ENCODE assay signal across 8 mouse cellular contexts in the genomic region with DNA sequence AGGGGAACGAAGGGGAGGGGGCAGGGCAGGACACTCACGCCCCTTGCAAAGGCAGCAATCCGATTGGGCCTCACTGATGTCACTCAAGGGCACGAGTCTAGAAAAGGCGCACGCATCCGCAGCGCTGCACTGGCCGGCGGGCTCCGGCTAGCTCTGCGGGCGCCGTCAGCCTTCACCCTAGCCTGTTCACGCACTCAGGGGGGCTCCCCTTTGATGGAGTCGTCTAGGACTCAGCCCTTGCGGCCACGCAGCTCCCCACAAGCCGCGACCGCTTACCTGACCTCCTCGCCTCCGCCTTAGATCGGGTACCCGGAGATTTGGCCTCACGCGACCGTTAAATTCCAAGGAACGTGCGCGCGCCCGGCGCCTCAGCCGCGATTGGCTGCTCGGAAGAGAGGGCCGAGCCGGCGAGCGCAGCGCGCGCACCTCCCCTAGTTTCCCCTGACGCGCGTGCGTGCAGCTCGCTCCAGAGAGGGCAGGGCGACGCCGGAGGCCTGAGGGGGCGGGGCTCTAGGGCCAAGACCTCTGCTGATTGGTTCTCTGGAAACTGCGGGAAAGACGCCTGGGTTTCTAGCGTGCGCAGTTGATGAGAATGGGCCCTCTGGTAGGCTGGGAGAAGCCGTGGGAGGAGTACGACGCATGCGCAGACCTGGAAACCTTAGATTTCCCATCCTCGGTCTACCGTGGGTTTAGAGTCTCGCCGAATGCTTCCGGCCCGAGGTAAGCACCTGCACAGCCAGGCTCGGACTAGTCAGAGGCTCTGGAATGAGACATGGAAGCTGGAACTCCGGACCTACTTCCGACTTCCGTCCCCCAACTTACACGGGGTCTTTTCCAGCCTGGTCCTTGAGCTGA. TPM values are rescaled to one million over a fixed set of nuclear protein-coding genes. Genes with fewer than 3 reads are reported as not detected.
DNase-seq lines count a peak whose midpoint lies in the region; ATAC-seq and TF ChIP-seq lines count a peak whose summit lies in the region.

Gene Mphosph9 (minus strand): TSS at position 463 of the 855 bp plus-strand sequence.
Gene 2810006K23Rik (plus strand): TSS at position 580 of the 855 bp plus-strand sequence.

- H3K36me3 ChIP-seq in ES-Bruce4 (ENCODE audit: control insufficient read depth, insufficient read depth, low read length, poor library complexity, severe bottlenecking): no peaks in the 10 kb centered on the region; the same call in 1 of the 2 replicates
- peaks cover 18% of the 10 kb centered on the region for H3K36me3 ChIP-seq in forebrain, embryonic 13.5 days (ENCODE audit: poor library complexity, severe bottlenecking)
- no peaks in the 10 kb centered on the region for H3K36me3 ChIP-seq in liver, postnatal 0 days (replicated peaks; ENCODE audit: insufficient read depth, low read length)
- H3K36me3 ChIP-seq in neural tube, embryonic 14.5 days (ENCODE audit: control insufficient read depth, insufficient read depth, low read length): peaks cover 3% of the 10 kb centered on the region

- H3K27ac ChIP-seq in ES-Bruce4 (ENCODE audit: insufficient read depth, low read length): peak within 1 kb of the TSS; percentile 63
- peak within 1 kb of the TSS; percentile 97 for H3K27ac ChIP-seq in forebrain, embryonic 13.5 days
- peak within 1 kb of the TSS; percentile 96 for H3K27ac ChIP-seq in liver, postnatal 0 days (ENCODE audit: low read depth)
- H3K27ac ChIP-seq in neural tube, embryonic 14.5 days (ENCODE audit: low read depth, low read length): peak within 1 kb of the TSS; percentile 95

- under 1% methylated on average over 72 of the region's 72 CpGs for WGBS in forebrain, embryonic 13.5 days
- under 1% methylated on average over 72 of the region's 72 CpGs for WGBS in large intestine, adult 2 months
- WGBS in liver, postnatal 0 days (ENCODE audit: insufficient replicate concordance): under 1% methylated on average over 70 of the region's 72 CpGs
- under 1% methylated on average over 71 of the region's 72 CpGs for WGBS in neural tube, embryonic 14.5 days

- no peak for TF ChIP-seq EP300 in ES-Bruce4 (IDR thresholded peaks at IDR 0.05; ENCODE audit: insufficient read depth, low read depth, low read length)
- peak; percentile 20; the same call in 1 of the 2 replicates for TF ChIP-seq EP300 in liver, postnatal 0 days (IDR thresholded peaks at IDR 0.05; ENCODE audit: low read depth)

- no peak for TF ChIP-seq CTCF in ES-Bruce4 (IDR thresholded peaks at IDR 0.05; ENCODE audit: low read depth, low read length)
- no peak for TF ChIP-seq CTCF in liver, postnatal 0 days (IDR thresholded peaks at IDR 0.05; ENCODE audit: low read depth)

- no peaks in the 10 kb centered on the region for H3K4me1 ChIP-seq in ES-Bruce4 (ENCODE audit: control insufficient read depth, insufficient read depth, low read length)
- H3K4me1 ChIP-seq in forebrain, embryonic 13.5 days: peaks cover 22% of the 10 kb centered on the region
- peaks cover 14% of the 10 kb centered on the region for H3K4me1 ChIP-seq in liver, postnatal 0 days (ENCODE audit: insufficient read depth)
- H3K4me1 ChIP-seq in neural tube, embryonic 14.5 days (ENCODE audit: control insufficient read depth, insufficient read depth, low read length): peaks cover 11% of the 10 kb centered on the region

- peak; percentile 100 for TF ChIP-seq POLR2A in ES-Bruce4 (IDR thresholded peaks at IDR 0.05; ENCODE audit: insufficient read depth, low read length)

- intact Hi-C loops in heart, postnatal 10 days (cut with DNase I): loop anchor here (2.0 kb wide), 1 partner anchor 29 kb away; no protein-coding TSS in a partner anchor

- DNase-seq in heart, postnatal 10 days: peak; percentile 99 to 100
- peak; percentile 99 for DNase-seq in large intestine, adult 2 months (ENCODE audit: low read depth, low spot score)
- DNase-seq in liver, postnatal 0 days: peak; percentile 99
- DNase-seq in testis, postnatal 10 days (ENCODE audit: low spot score): peak; percentile 99

- peak within 1 kb of the TSS; percentile 90 for H3K4me2 ChIP-seq in forebrain, embryonic 13.5 days
- peak within 1 kb of the TSS; percentile 92 for H3K4me2 ChIP-seq in liver, postnatal 0 days (ENCODE audit: low read depth, low read length)
- H3K4me2 ChIP-seq in neural tube, embryonic 14.5 days (ENCODE audit: low read depth, low read length): peak within 1 kb of the TSS; percentile 89

- H3K27me3 ChIP-seq in ES-Bruce4 (ENCODE audit: control insufficient read depth, insufficient read depth, low read length, poor library complexity, severe bottlenecking): no peaks in the 10 kb centered on the region
- no peaks in the 10 kb centered on the region for H3K27me3 ChIP-seq in forebrain, embryonic 13.5 days
- H3K27me3 ChIP-seq in liver, postnatal 0 days (ENCODE audit: insufficient read depth, low read length): no peaks in the 10 kb centered on the region
- no peaks in the 10 kb centered on the region for H3K27me3 ChIP-seq in neural tube, embryonic 14.5 days (ENCODE audit: control insufficient read depth, insufficient read depth, low read length)

- ATAC-seq in cerebellum, adult (ENCODE audit: insufficient number of reproducible peaks, low FRiP score, low TSS enrichment): peak; percentile 95
- peak; percentile 98 for ATAC-seq in forebrain, embryonic 13.5 days
- peak; percentile 99 for ATAC-seq in liver, postnatal 0 days
- peak; percentile 98 for ATAC-seq in neural tube, embryonic 14.5 days (ENCODE audit: low read depth)

- H3K4me3 ChIP-seq in ES-Bruce4 (ENCODE audit: low read depth, low read length): peak within 1 kb of the TSS; percentile 88
- peak within 1 kb of the TSS; percentile 61 for H3K4me3 ChIP-seq in forebrain, embryonic 13.5 days
- peak within 1 kb of the TSS; percentile 68 for H3K4me3 ChIP-seq in liver, postnatal 0 days (ENCODE audit: low read depth, low read length)
- H3K4me3 ChIP-seq in neural tube, embryonic 14.5 days (ENCODE audit: low read depth, low read length): peak within 1 kb of the TSS; percentile 55

- H3K9ac ChIP-seq in ES-Bruce4 (ENCODE audit: low read depth, poor library complexity, severe bottlenecking): peak within 1 kb of the TSS; percentile 64
- H3K9ac ChIP-seq in forebrain, embryonic 13.5 days: peak within 1 kb of the TSS; percentile 86
- H3K9ac ChIP-seq in liver, postnatal 0 days (replicated peaks): peak within 1 kb of the TSS; percentile 70
- H3K9ac ChIP-seq in neural tube, embryonic 14.5 days (replicated peaks; ENCODE audit: low read depth, low read length): peak within 1 kb of the TSS; percentile 64

- H3K9me3 ChIP-seq in ES-Bruce4 (replicated peaks; ENCODE audit: control insufficient read depth, insufficient read depth, low read length, poor library complexity, severe bottlenecking): no peaks in the 10 kb centered on the region
- no peaks in the 10 kb centered on the region for H3K9me3 ChIP-seq in forebrain, embryonic 13.5 days (replicated peaks)
- H3K9me3 ChIP-seq in liver, postnatal 0 days (ENCODE audit: low read length): no peaks in the 10 kb centered on the region
- H3K9me3 ChIP-seq in neural tube, embryonic 14.5 days (ENCODE audit: control insufficient read depth, low read length): no peaks in the 10 kb centered on the region

RNA-seq across cellular contexts. Expression of gene Mphosph9, which starts in this region (rescaled TPM):
- 18.9 and 21.7 TPM in 2 replicates for polyA plus RNA-seq in ES-Bruce4 (2011; ENCODE audit: insufficient read depth, insufficient read length, low read depth, missing spikeins)
- 20.3 and 22.7 TPM in 2 replicates for polyA plus RNA-seq in forebrain, embryonic 13.5 days (2015; fragmentation: Nextera tagmentation; extraction: Ambion mirVana)
- 1 to 10 TPM; 6.7 to 7.4 TPM for total RNA-seq in heart, postnatal 10 days (2021)
- 2.2 and 3.5 TPM in 2 replicates for polyA plus RNA-seq in large intestine, adult 2 months (2012; rRNA removed)
- 2.6 and 3.0 TPM in 2 replicates for polyA plus RNA-seq in liver, postnatal 0 days (2015; fragmentation: Nextera tagmentation; extraction: Ambion mirVana)
- polyA plus RNA-seq in neural tube, embryonic 14.5 days (2014; fragmentation: Nextera tagmentation; extraction: Ambion mirVana): 15.8 and 18.8 TPM in 2 replicates

RNA-seq across cellular contexts. Expression of gene 2810006K23Rik, which starts in this region (rescaled TPM):
- 15.4 and 16.2 TPM in 2 replicates for polyA plus RNA-seq in ES-Bruce4 (2011; ENCODE audit: insufficient read depth, insufficient read length, low read depth, missing spikeins)
- polyA plus RNA-seq in forebrain, embryonic 13.5 days (2015; fragmentation: Nextera tagmentation; extraction: Ambion mirVana): 19.5 and 20.8 TPM in 2 replicates
- total RNA-seq in heart, postnatal 10 days (2021): 10 to 100 TPM in 1 of 2 experiments, 1 to 10 TPM in 1; 9.7 to 10.8 TPM
- 3.9 and 4.1 TPM in 2 replicates for polyA plus RNA-seq in large intestine, adult 2 months (2012; rRNA removed)
- 4.5 and 4.9 TPM in 2 replicates for polyA plus RNA-seq in liver, postnatal 0 days (2015; fragmentation: Nextera tagmentation; extraction: Ambion mirVana)
- 8.2 and 12.7 TPM in 2 replicates for polyA plus RNA-seq in neural tube, embryonic 14.5 days (2014; fragmentation: Nextera tagmentation; extraction: Ambion mirVana)

Comparison
In these comparisons a context has a peak if more than half of its experiments do, and no peak if none do; other contexts are left out.
1. Peak in every context shown above with its lines: DNase-seq, ATAC-seq, H3K4me3 ChIP-seq and H3K27ac ChIP-seq.